ENCODE assay signal across 10 mouse cellular contexts in genomic region chr17:27466620-27467019, GRCm38 (mm10). TPM values are rescaled to one million over a fixed set of nuclear protein-coding genes. Genes with fewer than 3 reads are reported as not detected.
DNase-seq lines count a peak whose midpoint lies in the region; ATAC-seq and TF ChIP-seq lines count a peak whose summit lies in the region.
"Had no signal": no experiment of that assay in that cellular context is flagged by ENCODE, and none has a peak within 500 bp of the region (broad histone marks: within the 10 kb centered on the region; RNA-seq: fewer than 3 reads in every experiment).

No protein-coding gene starts in this region.

- H3K9me3 ChIP-seq in midbrain, embryonic 10.5 days (replicated peaks) = no peaks in the 10 kb centered on the region
- H3K9me3 ChIP-seq in midbrain, embryonic 11.5 days (ENCODE audit: control insufficient read depth, low read length) = no peaks in the 10 kb centered on the region
- no peaks in the 10 kb centered on the region for H3K9me3 ChIP-seq in hindbrain, embryonic 10.5 days
- H3K9me3 ChIP-seq in stomach, postnatal 0 days (ENCODE audit: control insufficient read depth, low read length) = no peaks in the 10 kb centered on the region
- H3K9me3 ChIP-seq: embryonic facial prominence, embryonic 15.5 days; neural tube, embryonic 12.5 days had no signal

- no peak for ATAC-seq in midbrain, embryonic 11.5 days (ENCODE audit: low FRiP score)
- ATAC-seq in stomach, postnatal 0 days (ENCODE audit: low FRiP score, low TSS enrichment) = peak; percentile 66; the same call in 1 of the 2 replicates

- peak; percentile 60 for DNase-seq in midbrain, embryonic 10.5 days (ENCODE audit: low spot score)
- DNase-seq in midbrain, embryonic 11.5 days (ENCODE audit: low spot score, missing footprints) = no peak
- peak; percentile 85 for DNase-seq in adrenal gland, postnatal 10 days
- DNase-seq in hindbrain, embryonic 10.5 days (ENCODE audit: low spot score) = peak; percentile 65
- peak; percentile 60 for DNase-seq in lung, postnatal 14 days
- peak; percentile 83 for DNase-seq in stomach, postnatal 0 days (ENCODE audit: low spot score)
- DNase-seq in cerebellum, postnatal 25 days = no peak
- no peak for DNase-seq in layer of hippocampus, adult 18-20 months (ENCODE audit: low spot score in 2 of 2)

- peaks cover 6% of the 10 kb centered on the region for H3K4me1 ChIP-seq in midbrain, embryonic 10.5 days
- no peaks in the 10 kb centered on the region for H3K4me1 ChIP-seq in midbrain, embryonic 11.5 days (ENCODE audit: control insufficient read depth, insufficient read depth, low read length)
- peaks cover 22% of the 10 kb centered on the region; the same call in 1 of the 2 replicates for H3K4me1 ChIP-seq in hindbrain, embryonic 10.5 days (replicated peaks)
- no peaks in the 10 kb centered on the region for H3K4me1 ChIP-seq in stomach, postnatal 0 days (replicated peaks; ENCODE audit: control insufficient read depth, insufficient read depth)

- TF ChIP-seq EP300 in stomach, postnatal 0 days (optimal IDR thresholded peaks at IDR 0.05) = no peak

- H3K36me3 ChIP-seq in midbrain, embryonic 10.5 days = no peaks in the 10 kb centered on the region
- H3K36me3 ChIP-seq in midbrain, embryonic 11.5 days (ENCODE audit: control insufficient read depth, insufficient read depth, low read length) = no peaks in the 10 kb centered on the region
- H3K36me3 ChIP-seq in hindbrain, embryonic 10.5 days = no peaks in the 10 kb centered on the region
- H3K36me3 ChIP-seq in stomach, postnatal 0 days (ENCODE audit: control insufficient read depth, insufficient read depth, low read length) = no peaks in the 10 kb centered on the region
- H3K36me3 ChIP-seq: embryonic facial prominence, embryonic 15.5 days; neural tube, embryonic 12.5 days had no signal

- no peak for TF ChIP-seq CTCF in stomach, postnatal 0 days (IDR thresholded peaks at IDR 0.05; ENCODE audit: low read depth)

- 32% methylated on average over 6 of the region's 6 CpGs for WGBS in midbrain, embryonic 10.5 days
- WGBS in midbrain, embryonic 11.5 days = 33% methylated on average over 6 of the region's 6 CpGs
- 25% methylated on average over 6 of the region's 6 CpGs for WGBS in hindbrain, embryonic 10.5 days
- 15% methylated on average over 6 of the region's 6 CpGs for WGBS in stomach, postnatal 0 days

- no peak overlapping the region for H3K4me2 ChIP-seq in midbrain, embryonic 11.5 days
- H3K4me2 ChIP-seq in stomach, postnatal 0 days (replicated peaks; ENCODE audit: low read depth) = no peak overlapping the region
- H3K4me2 ChIP-seq: embryonic facial prominence, embryonic 15.5 days; neural tube, embryonic 12.5 days had no signal

- H3K27ac ChIP-seq in midbrain, embryonic 10.5 days (replicated peaks) = no peak overlapping the region; the same call in 1 of the 2 replicates
- H3K27ac ChIP-seq in midbrain, embryonic 11.5 days (ENCODE audit: low read depth, low read length) = no peak overlapping the region
- H3K27ac ChIP-seq in hindbrain, embryonic 10.5 days = no peak overlapping the region
- H3K27ac ChIP-seq in stomach, postnatal 0 days (replicated peaks) = no peak overlapping the region
- H3K27ac ChIP-seq: embryonic facial prominence, embryonic 15.5 days; neural tube, embryonic 12.5 days had no signal

- H3K27me3 ChIP-seq in midbrain, embryonic 10.5 days (ENCODE audit: low read depth, poor library complexity, severe bottlenecking) = no peaks in the 10 kb centered on the region
- H3K27me3 ChIP-seq in midbrain, embryonic 11.5 days (ENCODE audit: control insufficient read depth, insufficient read depth, low read length) = no peaks in the 10 kb centered on the region
- H3K27me3 ChIP-seq in hindbrain, embryonic 10.5 days (ENCODE audit: insufficient read depth, poor library complexity, severe bottlenecking) = no peaks in the 10 kb centered on the region
- H3K27me3 ChIP-seq in stomach, postnatal 0 days (ENCODE audit: control insufficient read depth, insufficient read depth, low read length) = no peaks in the 10 kb centered on the region
- H3K27me3 ChIP-seq: embryonic facial prominence, embryonic 15.5 days; neural tube, embryonic 12.5 days had no signal

- no peak overlapping the region for H3K4me3 ChIP-seq in midbrain, embryonic 10.5 days
- no peak overlapping the region for H3K4me3 ChIP-seq in midbrain, embryonic 11.5 days (ENCODE audit: low read depth, low read length)
- H3K4me3 ChIP-seq in hindbrain, embryonic 10.5 days = no peak overlapping the region
- no peak overlapping the region for H3K4me3 ChIP-seq in stomach, postnatal 0 days (ENCODE audit: low read depth, low read length)
- H3K4me3 ChIP-seq: embryonic facial prominence, embryonic 15.5 days; neural tube, embryonic 12.5 days had no signal

- H3K9ac ChIP-seq in midbrain, embryonic 11.5 days (ENCODE audit: low read length) = no peak overlapping the region
- no peak overlapping the region for H3K9ac ChIP-seq in stomach, postnatal 0 days (ENCODE audit: low read length)
- H3K9ac ChIP-seq: embryonic facial prominence, embryonic 15.5 days; neural tube, embryonic 12.5 days had no signal

RNA-seq across cellular contexts. Expression of gene Grm4, which starts 54.6 kb away (rescaled TPM):
- polyA plus RNA-seq in midbrain, embryonic 10.5 days (2016; fragmentation: Nextera tagmentation; extraction: Ambion mirVana) = 2.8 and 3.5 TPM in 2 replicates
- 3.5 and 3.6 TPM in 2 replicates for polyA plus RNA-seq in midbrain, embryonic 11.5 days (2014; fragmentation: Nextera tagmentation; extraction: Ambion mirVana)
- 1 to 10 TPM; 1.9 to 3.5 TPM for total RNA-seq in adrenal gland, postnatal 10 days (2021)
- 2.2 and 4.2 TPM in 2 replicates for polyA plus RNA-seq in hindbrain, embryonic 10.5 days (2016; fragmentation: Nextera tagmentation; extraction: Ambion mirVana)
- 0.16 TPM in 2 replicates for polyA plus RNA-seq in stomach, postnatal 0 days (2015; fragmentation: Nextera tagmentation; extraction: Ambion mirVana)
- total RNA-seq in layer of hippocampus, adult 18-20 months (2021) = 10 to 100 TPM in 1 of 2 experiments, 1 to 10 TPM in 1; 9.2 to 12.8 TPM

Comparison
In these comparisons a context has a peak if more than half of its experiments do, and no peak if none do; other contexts are left out.
1. DNase-seq: peak in midbrain, embryonic 10.5 days (single experiment), adrenal gland, postnatal 10 days (single experiment), hindbrain, embryonic 10.5 days (single experiment), lung, postnatal 14 days (single experiment) and stomach, postnatal 0 days (single experiment); none in midbrain, embryonic 11.5 days (single experiment), cerebellum, postnatal 25 days (0 of 2) and layer of hippocampus, adult 18-20 months (0 of 2).